Mouse (Mus musculus): Measurements from ENCODE around the gene Zfp42.
"Not testable (repeated sequence)": the region's sequence is repeated elsewhere in the genome, so short reads cannot be mapped to it uniquely, and the experiment has no call there.

Zfp42 gene

DNA sequence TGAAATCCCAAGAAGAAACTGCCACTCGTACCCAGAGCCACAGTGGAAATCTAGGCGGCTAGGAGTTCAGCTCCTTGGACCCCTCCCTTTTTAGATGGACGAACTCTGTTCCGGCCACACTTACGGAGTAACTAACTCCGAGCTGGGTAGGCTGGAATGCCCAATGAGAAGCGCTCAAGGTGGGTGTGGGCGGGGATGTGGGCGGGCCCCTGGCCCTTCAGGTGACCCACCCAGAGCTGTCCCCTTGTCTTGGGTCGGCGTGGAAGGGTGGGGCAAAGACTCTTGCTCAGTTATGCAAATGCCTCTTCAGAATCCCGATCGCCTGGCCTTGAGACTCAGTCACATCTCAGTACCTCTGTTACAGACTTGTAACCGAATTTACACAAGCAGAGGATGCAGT lies at the start of gene Zfp42:
Gene Zfp42, minus strand, starts transcription at position 85 of the 400 bp plus-strand sequence.
- no peak for DNase-seq

GRCm38 (mm10) chr8:43356069-43356770 lies 49.4 kb upstream of the Zfp42 start:
- DNase-seq: no peak

GRCm38 (mm10) chr8:43352241-43352640 lies 45.5 kb upstream of the Zfp42 start:
- DNase-seq: not testable (repeated sequence)

DNA sequence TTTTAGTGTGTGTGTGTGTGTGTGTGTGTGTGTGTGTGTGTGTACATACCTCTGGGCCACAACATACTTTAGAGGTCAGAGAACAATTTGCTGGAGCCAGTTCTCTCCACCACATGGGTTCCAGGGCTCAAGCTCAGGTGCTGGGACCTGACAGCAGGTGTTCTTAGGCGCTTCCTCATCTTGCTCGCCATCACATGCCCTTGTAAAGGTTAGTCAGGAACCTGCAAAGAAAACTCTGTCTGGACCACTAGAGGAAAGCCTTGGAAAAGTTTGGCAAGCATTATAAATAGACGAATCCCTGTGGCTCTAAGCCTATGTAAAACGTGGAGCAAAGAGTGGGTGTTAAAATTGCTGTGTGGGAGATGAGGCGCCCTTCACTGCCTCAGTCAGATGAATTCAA lies 31.8 kb upstream of the Zfp42 start:
- no peak for DNase-seq

- DNase-seq: peak; percentile 69
Measured at GRCm38 (mm10) chr8:43333465-43333864, 26.7 kb upstream of the Zfp42 start.

GRCm38 (mm10) chr8:43331657-43332056 lies 24.9 kb upstream of the Zfp42 start:
- peak; percentile 12 for DNase-seq

DNA sequence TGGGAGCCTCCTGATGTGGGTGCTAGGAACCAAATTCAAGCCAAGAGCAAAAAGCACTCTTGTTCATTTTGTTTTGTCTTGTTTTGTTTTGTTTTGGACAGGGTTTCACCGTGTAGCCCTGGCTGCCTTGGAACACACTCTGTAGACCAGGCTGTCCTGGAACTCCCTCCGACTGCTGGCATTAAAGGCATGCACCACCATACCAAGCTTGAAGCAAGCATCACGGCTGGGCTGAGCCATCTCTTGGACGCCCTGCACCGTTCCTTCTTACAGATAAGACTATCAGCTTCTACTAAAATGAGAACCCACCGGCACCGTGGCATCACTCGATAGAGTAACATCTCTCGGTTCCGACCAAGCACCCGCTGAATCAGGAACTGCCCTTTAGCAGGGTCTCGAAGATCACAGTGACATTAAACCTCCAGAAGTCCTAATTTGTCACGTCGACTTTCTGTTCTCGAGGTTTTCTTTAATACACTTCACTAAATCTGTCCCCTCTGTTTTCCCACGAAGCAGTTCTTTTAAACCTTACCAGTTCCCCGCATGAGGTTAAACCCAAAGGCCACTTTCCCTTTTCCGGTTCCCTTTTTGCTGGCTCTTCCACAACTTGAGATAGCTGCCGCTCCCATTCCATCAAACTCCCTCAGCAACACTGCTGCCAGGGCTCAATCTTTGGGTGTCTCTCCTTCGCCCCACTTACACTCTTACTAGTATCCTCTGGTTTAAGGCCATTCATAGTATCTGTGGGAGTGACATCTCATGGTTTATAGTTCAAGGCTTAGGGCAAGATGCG lies 23.3 kb upstream of the Zfp42 start:
- DNase-seq: peak; percentile 61

DNA sequence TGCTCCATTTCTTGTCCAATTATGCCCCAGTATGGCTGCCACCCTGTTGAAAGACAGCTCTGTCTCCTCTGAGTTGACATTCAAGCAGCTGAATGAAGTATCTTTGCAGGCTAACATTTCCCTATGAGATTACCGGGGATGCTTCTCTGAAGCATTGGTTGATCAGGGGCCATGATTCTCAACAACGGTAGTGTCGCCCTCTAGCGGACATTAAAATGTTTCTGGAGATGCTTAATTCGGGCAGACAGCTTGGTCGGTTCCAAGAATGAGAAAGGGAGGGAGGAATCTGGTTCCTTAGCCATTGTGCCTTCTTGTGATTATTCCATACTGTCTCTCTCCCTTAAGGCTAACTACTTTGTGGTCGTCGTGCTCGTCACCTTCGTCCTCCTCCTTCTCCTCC lies 21.9 kb upstream of the Zfp42 start:
- peak; percentile 18 for DNase-seq

- peak; percentile 36 for DNase-seq
Measured at GRCm38 (mm10) chr8:43320771-43321170, 14.0 kb upstream of the Zfp42 start.

DNA sequence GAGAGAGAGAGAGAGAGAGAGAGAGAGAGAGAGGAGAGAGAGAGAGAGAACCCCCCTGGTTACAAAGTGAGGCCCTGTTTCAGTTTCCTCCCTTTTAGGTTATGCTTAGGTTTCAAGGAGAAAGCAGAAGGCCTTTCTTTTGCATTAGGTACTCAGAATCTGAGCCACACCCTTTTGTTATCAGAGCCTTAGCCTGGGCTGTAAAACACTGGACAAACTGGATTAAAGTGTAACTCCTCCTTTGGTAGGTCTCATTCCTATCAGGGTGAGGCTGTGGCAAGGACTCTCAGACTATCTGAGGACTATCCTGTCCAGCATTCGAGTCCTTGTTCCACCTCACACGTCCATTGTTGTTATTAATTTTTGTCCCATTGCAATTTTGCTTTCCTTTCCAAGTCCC lies 1.4 kb upstream of the Zfp42 start:
- DNase-seq: no peak

- peak; percentile 64 for DNase-seq
Measured at GRCm38 (mm10) chr8:43305676-43306075, 1.1 kb downstream of the Zfp42 start.

DNA sequence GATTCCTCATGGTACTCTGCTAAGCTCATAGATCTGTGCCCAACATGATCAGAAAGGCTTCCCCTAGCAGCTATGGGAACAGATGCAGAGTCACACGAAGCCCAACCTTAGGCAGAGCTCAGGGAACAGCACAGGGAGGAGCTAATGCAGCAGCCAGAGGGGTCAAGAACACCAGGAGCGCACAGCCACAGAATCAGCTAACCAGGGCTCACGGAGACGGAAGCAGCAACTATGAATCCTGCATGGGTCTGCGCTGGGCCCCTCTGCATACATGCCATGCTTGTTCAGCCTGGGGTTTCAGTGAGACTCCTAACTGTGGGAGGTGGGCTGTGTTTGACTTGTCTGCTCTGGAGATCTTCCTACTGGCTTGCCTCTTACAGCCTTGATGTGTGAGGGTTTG lies 7.0 kb downstream of the Zfp42 start:
- DNase-seq: peak; percentile 21

- no peak for DNase-seq
Measured at GRCm38 (mm10) chr8:43295826-43296225, 11.0 kb downstream of the Zfp42 start.

DNA sequence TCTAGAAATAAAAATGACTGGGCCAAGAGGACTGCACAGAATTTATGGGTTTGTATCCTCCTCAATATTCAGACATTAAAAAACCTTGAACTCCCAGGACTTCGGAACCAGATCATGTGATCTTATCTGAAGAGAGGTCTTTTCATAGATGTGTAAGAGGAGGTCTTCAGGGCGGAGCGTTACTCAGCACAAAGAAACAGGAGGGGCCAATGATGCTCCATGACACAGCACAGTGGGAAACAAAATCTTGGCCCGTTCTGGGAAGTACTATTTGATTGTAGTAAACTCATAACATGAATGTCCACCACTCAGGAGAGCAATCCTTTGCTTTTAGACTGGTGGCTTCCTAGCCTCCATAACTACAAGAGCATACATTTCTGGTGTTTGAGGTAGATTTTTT lies 12.6 kb downstream of the Zfp42 start:
- no peak for DNase-seq

- DNase-seq: no peak
Measured at GRCm38 (mm10) chr8:43290424-43291111, 16.2 kb downstream of the Zfp42 start.

DNA sequence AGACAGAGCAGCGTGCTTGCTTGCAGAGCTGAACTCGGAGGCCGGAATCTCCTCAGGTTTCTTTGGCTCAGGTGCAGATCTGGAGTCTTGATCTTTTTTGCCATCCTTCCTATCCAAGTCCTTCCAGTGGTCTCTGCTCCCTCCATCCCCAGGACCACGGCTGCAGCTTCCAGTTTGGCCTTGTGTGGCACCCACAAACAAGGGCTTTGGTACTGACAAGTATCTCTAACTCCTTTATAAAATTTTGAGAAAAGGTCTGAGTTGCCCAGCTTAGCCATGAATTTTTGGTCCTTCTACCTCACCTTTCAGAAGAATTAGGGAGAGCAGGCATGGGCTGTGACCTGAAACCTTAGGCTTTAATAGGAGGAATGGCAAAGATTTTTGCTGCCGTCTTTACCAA lies 17.0 kb downstream of the Zfp42 start:
- no peak for DNase-seq

DNA sequence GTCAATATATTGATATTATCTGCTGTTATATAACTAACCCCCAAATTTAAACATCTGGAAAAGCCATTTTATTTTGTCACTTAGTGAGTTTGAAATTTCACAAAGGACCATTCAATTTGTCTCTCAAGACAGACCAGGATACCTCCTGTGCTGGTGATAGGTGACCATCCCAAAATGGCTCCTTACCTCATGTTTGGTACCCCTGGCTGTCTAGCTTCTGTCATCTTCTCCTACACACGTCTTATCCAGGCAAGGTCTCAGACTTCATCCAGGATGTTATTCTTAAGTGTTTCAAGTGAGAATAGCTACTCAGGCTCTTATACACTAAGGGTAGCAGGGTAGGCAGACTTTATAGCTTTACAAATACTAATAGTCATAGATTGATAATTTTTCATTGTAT lies 17.9 kb downstream of the Zfp42 start:
- DNase-seq: no peak

- DNase-seq: no peak
Measured at GRCm38 (mm10) chr8:43287456-43287855, 19.3 kb downstream of the Zfp42 start.

DNA sequence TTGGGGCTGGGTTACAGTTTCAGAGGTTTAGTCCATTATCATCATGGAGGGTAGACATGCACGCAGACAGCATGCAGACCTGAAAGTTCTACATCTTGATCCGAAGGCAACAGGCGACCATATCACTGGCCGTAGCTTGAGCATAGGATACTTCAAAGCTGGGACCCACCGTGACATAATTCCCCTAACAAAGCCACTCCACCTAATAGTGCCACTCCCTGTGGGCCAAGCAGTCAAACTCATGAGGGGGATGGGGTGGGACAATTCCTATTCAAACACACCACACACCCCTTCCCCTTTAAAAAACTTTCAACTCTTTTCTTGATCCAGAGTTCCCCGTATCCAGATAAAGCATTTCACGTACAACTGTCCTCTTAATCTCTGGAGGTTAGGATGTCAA lies 23.5 kb downstream of the Zfp42 start:
- DNase-seq: no peak

- no peak for DNase-seq
Measured at GRCm38 (mm10) chr8:43278397-43278796, 28.4 kb downstream of the Zfp42 start.

DNA sequence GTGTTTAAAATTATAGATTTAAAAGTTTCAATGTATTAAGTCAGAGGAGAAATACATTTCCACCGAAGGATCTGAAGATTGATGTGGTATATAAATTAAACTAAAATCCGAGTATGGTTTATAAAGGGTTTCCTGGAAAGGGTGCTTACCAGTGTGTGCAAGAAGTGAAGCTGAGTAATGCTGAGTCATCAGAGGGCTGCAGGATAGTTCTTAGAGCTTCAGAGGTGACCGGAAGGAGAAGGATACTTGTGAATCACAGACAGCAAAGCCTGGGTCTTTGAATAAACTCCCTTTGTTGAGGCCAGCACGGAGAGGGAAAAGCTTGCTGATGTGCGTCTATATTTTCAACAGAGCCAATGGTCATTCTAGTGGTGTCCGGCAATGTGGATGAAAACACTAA lies 45.8 kb downstream of the Zfp42 start:
- DNase-seq: no peak

DNA sequence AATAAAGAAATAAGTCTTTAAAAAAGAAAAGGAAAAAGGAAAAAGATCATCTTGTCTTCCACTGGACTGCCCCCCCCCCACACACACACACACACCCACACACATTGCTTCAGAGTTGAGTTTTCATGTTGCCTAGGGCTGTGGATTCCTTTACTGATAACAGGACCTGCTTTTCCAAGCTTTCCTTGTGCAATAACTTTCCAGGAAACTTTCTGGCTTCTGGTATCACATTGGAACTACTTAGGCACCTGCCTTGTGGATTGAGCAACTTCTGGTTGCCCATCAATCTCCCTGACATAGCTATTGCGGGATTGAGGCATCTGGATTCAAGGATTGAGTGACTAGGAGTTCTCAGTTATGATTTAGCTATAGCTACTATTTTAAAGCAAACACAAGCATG lies 48.9 kb downstream of the Zfp42 start:
- no peak for DNase-seq

- no peak for DNase-seq
Measured at GRCm38 (mm10) chr8:43255695-43256094, 51.1 kb downstream of the Zfp42 start.

DNA sequence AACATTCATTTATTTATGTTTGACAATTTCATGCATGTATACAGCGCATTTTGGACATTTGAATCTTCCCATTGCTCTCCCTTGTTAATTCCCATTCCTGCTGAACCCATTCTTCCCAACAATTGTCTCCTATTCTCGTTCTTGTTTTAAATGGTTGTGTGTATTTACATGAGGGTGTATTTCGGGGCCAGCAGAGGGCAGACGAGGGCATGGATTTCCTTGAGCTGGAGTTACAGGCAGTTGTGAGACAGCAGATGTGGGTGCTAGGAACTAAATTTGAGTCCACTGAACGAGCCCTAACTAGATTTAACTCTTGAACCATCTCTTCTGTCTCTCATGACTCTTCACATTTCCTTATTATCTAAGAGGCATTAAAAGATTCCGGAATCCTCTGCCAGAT lies 55.1 kb downstream of the Zfp42 start:
- no peak for DNase-seq

All from heart, adult 11 months (tissue).